10 mouse cellular contexts compared by ENCODE assay signal in the genomic region with DNA sequence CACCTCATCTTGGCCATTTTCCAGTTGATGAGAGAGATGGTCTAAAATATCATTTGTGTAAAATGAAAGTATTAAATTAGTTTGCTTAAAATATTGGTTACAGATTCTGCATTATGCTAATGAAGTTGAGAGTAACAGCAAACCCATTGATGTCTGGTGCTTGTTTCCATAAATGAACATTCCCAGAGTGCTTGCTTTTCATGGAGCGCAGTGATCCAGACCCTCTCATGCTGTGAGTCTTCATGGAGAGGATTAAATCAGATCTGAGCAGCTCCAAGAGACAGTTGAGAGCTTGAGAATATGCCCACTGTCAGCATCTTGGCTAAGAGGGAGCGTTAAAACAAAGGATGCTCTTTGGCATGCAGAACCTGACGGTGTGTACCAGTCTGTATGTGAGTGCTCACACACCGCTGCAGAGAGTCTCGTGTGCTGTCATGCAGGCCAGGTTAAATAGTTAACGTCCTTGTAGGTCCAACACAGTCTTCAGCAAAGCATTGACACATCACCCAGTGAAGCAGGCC. TPM values are rescaled to one million over a fixed set of nuclear protein-coding genes. Genes with fewer than 3 reads are reported as not detected.
A peak's percentile ranks its signal among the peaks of the same experiment; 100 is the strongest.
DNase-seq lines count a peak whose midpoint lies in the region; ATAC-seq and TF ChIP-seq lines count a peak whose summit lies in the region.
"Had no signal": no experiment of that assay in that cellular context is flagged by ENCODE, and none has a peak within 500 bp of the region (broad histone marks: within the 10 kb centered on the region; RNA-seq: fewer than 3 reads in every experiment).

No protein-coding gene starts in this region.

- peaks cover 25% of the 10 kb centered on the region for H3K4me1 ChIP-seq in forebrain, embryonic 12.5 days
- peaks cover 16% of the 10 kb centered on the region for H3K4me1 ChIP-seq in midbrain, embryonic 14.5 days (ENCODE audit: control insufficient read depth, insufficient read depth, low read length)

- 54% methylated on average over 6 of the region's 6 CpGs for WGBS in forebrain, embryonic 12.5 days
- WGBS in midbrain, embryonic 14.5 days = 47% methylated on average over 6 of the region's 6 CpGs

- DNase-seq in cerebellum, postnatal 4 days (ENCODE audit: low spot score in 2 of 2) = no peak
- no peak for DNase-seq in left cerebral cortex, adult 2 months (ENCODE audit: extremely low spot score in 1 of 2, low spot score in 2 of 2)
- no peak for DNase-seq in left cerebral cortex, postnatal 14 days (ENCODE audit: low spot score in 2 of 2)
- DNase-seq in midbrain, embryonic 14.5 days = no peak
- DNase-seq in kidney, adult 11 months = no peak
- DNase-seq in spleen, postnatal 36 days (ENCODE audit: low spot score in 2 of 2) = no peak
- DNase-seq: lung, postnatal 4 days had no signal

- peak overlapping the region; percentile 37; the same call in 1 of the 2 replicates for H3K27ac ChIP-seq in left cerebral cortex, adult 2 months
- H3K27ac ChIP-seq in forebrain, embryonic 12.5 days = peak overlapping the region; percentile 4; the same call in 1 of the 2 replicates
- H3K27ac ChIP-seq in midbrain, embryonic 14.5 days (replicated peaks; ENCODE audit: low read depth, low read length) = peak overlapping the region; percentile 57; the same call in 1 of the 2 replicates
- H3K27ac ChIP-seq: kidney, embryonic 15.5 days had no signal

- no peak for TF ChIP-seq CTCF in left cerebral cortex, adult 2 months (IDR thresholded peaks at IDR 0.05)

- intact Hi-C loops in left cerebral cortex, adult 2 months (cut with DNase I) = no loop called here
- intact Hi-C loops in left cerebral cortex, postnatal 14 days (cut with DNase I) = loop anchor here (5.0 kb wide), 1 partner anchor 46 kb away; no protein-coding TSS in a partner anchor

- H3K4me3 ChIP-seq in left cerebral cortex, adult 2 months = no peak overlapping the region
- no peak overlapping the region for H3K4me3 ChIP-seq in forebrain, embryonic 12.5 days (replicated peaks)
- H3K4me3 ChIP-seq in midbrain, embryonic 14.5 days (replicated peaks; ENCODE audit: low read depth, low read length) = no peak overlapping the region
- H3K4me3 ChIP-seq: kidney, embryonic 15.5 days had no signal

- H3K4me2 ChIP-seq in forebrain, embryonic 12.5 days = no peak overlapping the region
- no peak overlapping the region for H3K4me2 ChIP-seq in midbrain, embryonic 14.5 days (ENCODE audit: low read length)
- H3K4me2 ChIP-seq: kidney, embryonic 15.5 days had no signal

- no peaks in the 10 kb centered on the region for H3K9me3 ChIP-seq in forebrain, embryonic 12.5 days
- H3K9me3 ChIP-seq in midbrain, embryonic 14.5 days (ENCODE audit: control insufficient read depth, low read length) = no peaks in the 10 kb centered on the region
- H3K9me3 ChIP-seq: kidney, embryonic 15.5 days had no signal

- 0 out of 2 replicates have a peak, but pooled peaks have one; percentile 31 for ATAC-seq in cerebellum, adult (ENCODE audit: insufficient number of reproducible peaks, low FRiP score, low TSS enrichment)
- no peak for ATAC-seq in forebrain, embryonic 12.5 days (ENCODE audit: low FRiP score)
- no peak for ATAC-seq in midbrain, embryonic 14.5 days (ENCODE audit: low FRiP score, low TSS enrichment)

- H3K9ac ChIP-seq in forebrain, embryonic 12.5 days = no peak overlapping the region
- 0 out of 2 replicates have a peak overlapping the region, but pooled peaks have one; percentile 20 for H3K9ac ChIP-seq in midbrain, embryonic 14.5 days (replicated peaks; ENCODE audit: low read length)
- H3K9ac ChIP-seq: kidney, embryonic 15.5 days had no signal

- no peaks in the 10 kb centered on the region for H3K36me3 ChIP-seq in forebrain, embryonic 12.5 days (replicated peaks)
- no peaks in the 10 kb centered on the region for H3K36me3 ChIP-seq in midbrain, embryonic 14.5 days (ENCODE audit: control insufficient read depth, insufficient read depth, low read length)
- H3K36me3 ChIP-seq: kidney, embryonic 15.5 days had no signal

- H3K27me3 ChIP-seq in forebrain, embryonic 12.5 days = no peaks in the 10 kb centered on the region
- H3K27me3 ChIP-seq in midbrain, embryonic 14.5 days (ENCODE audit: control insufficient read depth, insufficient read depth, low read length) = no peaks in the 10 kb centered on the region
- H3K27me3 ChIP-seq: kidney, embryonic 15.5 days had no signal

RNA-seq across cellular contexts. Expression of gene Dip2b, which starts 43.1 kb away (rescaled TPM):
- 10 to 100 TPM; 62.6 to 71.3 TPM for total RNA-seq in left cerebral cortex, adult 2 months (2021)
- total RNA-seq in left cerebral cortex, postnatal 14 days (2021) = 10 to 100 TPM; 62.4 to 66.4 TPM
- 25.8 and 27.3 TPM in 2 replicates for polyA plus RNA-seq in forebrain, embryonic 12.5 days (2016; fragmentation: Nextera tagmentation; extraction: Ambion mirVana)
- polyA plus RNA-seq in midbrain, embryonic 14.5 days (2014; fragmentation: Nextera tagmentation; extraction: Ambion mirVana) = 30.1 and 31.1 TPM in 2 replicates

Comparison
In these comparisons a context has a peak if more than half of its experiments do, and no peak if none do; other contexts are left out.
1. H3K27ac ChIP-seq: peak in every context shown above with its lines; median percentile 57 in midbrain, embryonic 14.5 days; 37 in left cerebral cortex, adult 2 months; 4 in forebrain, embryonic 12.5 days.